Mouse (Mus musculus) heart, postnatal 0 days (tissue): ENCODE measurements at regions not wholly inside any gene's neighbourhood (a gene's known extent, or its start where the extent isn't known, plus 50 kb on each side); places are given as distances from the start of the nearest gene placed in this dataset.

Experiments used
- ATAC-seq: fragments of 200-750 bp; cut with Nextera tagmentation; 2 replicates; pipeline ENCODE4 v1.8.0; 2017; ENCODE audit warnings: low read depth, moderate number of reproducible peaks, moderate library complexity; ENCODE audit not compliant: insufficient read depth
- DNase-seq: peaks from one replicate; pipeline ENCODE4 v3.0.0-alpha.2; 2016; ENCODE audit warnings: low spot score
- H3K27ac ChIP-seq: fragments of 300-500 bp; sonication (generic); 2 replicates; pipeline ENCODE4 v1.5.1; 2014; ENCODE audit warnings: low read depth, mild to moderate bottlenecking
- H3K27me3 ChIP-seq: fragments of 300-500 bp; sonication (generic); 2 replicates; pipeline ENCODE4 v1.6.1; 2014; ENCODE audit warnings: low read length, mixed read lengths; ENCODE audit not compliant: control insufficient read depth, insufficient read depth
- H3K36me3 ChIP-seq: fragments of 300-500 bp; sonication (generic); replicated peaks from 2 replicates; pipeline ENCODE4 v1.6.1; 2014; ENCODE audit warnings: low read length, mixed read lengths; ENCODE audit not compliant: control insufficient read depth, insufficient read depth
- H3K4me1 ChIP-seq: fragments of 300-500 bp; sonication (generic); 2 replicates; pipeline ENCODE4 v1.6.1; 2014; ENCODE audit warnings: antibody characterized with exemption; ENCODE audit not compliant: control insufficient read depth, insufficient read depth
- H3K4me2 ChIP-seq: fragments of 300-500 bp; sonication (generic); 2 replicates; pipeline ENCODE4 v1.6.1; 2014; ENCODE audit warnings: low read depth, mild to moderate bottlenecking, low read length, moderate library complexity
- H3K4me3 ChIP-seq: fragments of 300-500 bp; sonication (generic); 2 replicates; pipeline ENCODE4 v1.5.1; 2014; ENCODE audit warnings: low read depth, low read length
- H3K9ac ChIP-seq: fragments of 300-500 bp; sonication (generic); replicated peaks from 2 replicates; pipeline ENCODE4 v1.6.1; 2014; ENCODE audit warnings: low read depth, low read length, mixed read lengths
- H3K9me3 ChIP-seq: fragments of 300-500 bp; sonication (generic); replicated peaks from 2 replicates; pipeline ENCODE4 v1.6.1; 2016; ENCODE audit warnings: low read length; ENCODE audit not compliant: control insufficient read depth
- CTCF ChIP-seq: IDR thresholded peaks from 2 replicates; pipeline ENCODE4 v1.5.1; 2016; ENCODE audit warnings: antibody characterized with exemption, control low read depth, low read depth
- EP300 ChIP-seq: IDR thresholded peaks from 2 replicates; pipeline ENCODE4 v1.6.1; 2016; ENCODE audit warnings: antibody characterized with exemption, low read depth
- WGBS: fragments of 180-500 bp; shearing (Covaris S2); extraction: QIAGEN DNeasy Blood & Tissue Kit; methylation state at CpG from one replicate; pipeline ENCODE4 v1.1.7; 2014; 5-methylcytosine and 5-hydroxymethylcytosine counted together

GRCm38 (mm10) chr6:18601926-18602325 lies 87.3 kb upstream of the Cttnbp2 start:
- Histone ChIP-seq H3K27ac (no peak overlapping the region), H3K27me3 (no peaks in the 10 kb centered on the region), H3K36me3 (no peaks in the 10 kb centered on the region), H3K4me2 (peak overlapping the region; percentile 28), H3K9me3 (0 out of 2 replicates have a peak, but pooled peaks cover 4% of the 10 kb centered on the region), H3K4me3 (no peak overlapping the region), H3K4me1 (0 out of 2 replicates have a peak, but pooled peaks cover 3% of the 10 kb centered on the region), H3K9ac (no peak overlapping the region)
- 0 out of 2 replicates have a peak, but pooled peaks have one; percentile 58 for ATAC-seq
- DNase-seq = peak; percentile 79
- WGBS = 9% methylated on average over 7 of the region's 7 CpGs
- TF ChIP-seq CTCF (no peak), EP300 (no peak)

GRCm38 (mm10) chr6:18621372-18622262 lies 107.0 kb upstream of the Cttnbp2 start:
- WGBS = 79% methylated on average over 6 of the region's 6 CpGs

GRCm38 (mm10) chr6:18628591-18628990 lies 113.9 kb upstream of the Cttnbp2 start:
- ATAC-seq = no peak
- DNase-seq = no peak
- no peaks in the 10 kb centered on the region for H3K9me3 ChIP-seq
- H3K9ac ChIP-seq = no peak overlapping the region
- H3K4me1 ChIP-seq = no peaks in the 10 kb centered on the region
- H3K4me3 ChIP-seq = no peak overlapping the region
- WGBS = 42% methylated on average over 1 of the region's 1 CpGs
- no peak overlapping the region for H3K27ac ChIP-seq
- TF ChIP-seq EP300 = no peak
- no peak for TF ChIP-seq CTCF
- H3K27me3 ChIP-seq = no peaks in the 10 kb centered on the region
- H3K4me2 ChIP-seq = no peak overlapping the region
- no peaks in the 10 kb centered on the region for H3K36me3 ChIP-seq

More at GRCm38 (mm10) chr6:18621372-18622262, 107.0 kb upstream of the Cttnbp2 start:
- no peak overlapping the region for H3K4me2 ChIP-seq
- ATAC-seq (no peak), DNase-seq (no peak)
- no peaks in the 10 kb centered on the region for H3K36me3 ChIP-seq
- H3K9me3 ChIP-seq = no peaks in the 10 kb centered on the region
- H3K4me1 ChIP-seq = no peaks in the 10 kb centered on the region
- TF ChIP-seq EP300 (no peak), CTCF (no peak)
- H3K27me3 ChIP-seq = no peaks in the 10 kb centered on the region
- H3K27ac ChIP-seq = no peak overlapping the region
- H3K4me3 ChIP-seq = no peak overlapping the region
- no peak overlapping the region for H3K9ac ChIP-seq

GRCm38 (mm10) chr6:18633540-18634200 lies 119.0 kb upstream of the Cttnbp2 start:
- DNase-seq = no peak
- no peak overlapping the region for H3K27ac ChIP-seq
- no peaks in the 10 kb centered on the region for H3K27me3 ChIP-seq
- WGBS = 75% methylated on average over 2 of the region's 2 CpGs
- H3K9me3 ChIP-seq = no peaks in the 10 kb centered on the region
- no peaks in the 10 kb centered on the region for H3K4me1 ChIP-seq
- no peaks in the 10 kb centered on the region for H3K36me3 ChIP-seq
- TF ChIP-seq EP300 (no peak), CTCF (no peak)
- no peak overlapping the region for H3K4me2 ChIP-seq
- H3K4me3 ChIP-seq = no peak overlapping the region
- no peak overlapping the region for H3K9ac ChIP-seq
- no peak for ATAC-seq

GRCm38 (mm10) chr6:18639712-18640383 lies 125.2 kb upstream of the Cttnbp2 start:
- ATAC-seq = no peak

More at GRCm38 (mm10) chr6:18639712-18640383, 125.2 kb upstream of the Cttnbp2 start:
- Histone ChIP-seq H3K4me1 (no peaks in the 10 kb centered on the region), H3K4me2 (no peak overlapping the region), H3K9ac (no peak overlapping the region), H3K9me3 (no peaks in the 10 kb centered on the region), H3K36me3 (no peaks in the 10 kb centered on the region), H3K27me3 (no peaks in the 10 kb centered on the region), H3K27ac (no peak overlapping the region), H3K4me3 (no peak overlapping the region)
- TF ChIP-seq CTCF = no peak
- no peak for TF ChIP-seq EP300
- 50% methylated on average over 3 of the region's 3 CpGs for WGBS
- DNase-seq = no peak
